Mouse (Mus musculus) limb, embryonic 13.5 days (tissue): ENCODE data around the gene Tdrkh. TPM values are rescaled to one million over a fixed set of nuclear protein-coding genes. Genes with fewer than 3 reads are reported as not detected.
A peak's percentile ranks its signal among the peaks of the same experiment; 100 is the strongest.

Source experiments
- ATAC-seq: fragments of 200-750 bp; cut with Nextera tagmentation; 2 replicates; pipeline ENCODE4 v1.8.0; 2017; ENCODE audit warnings: low read depth, moderate number of reproducible peaks, moderate TSS enrichment; ENCODE audit not compliant: low FRiP score
- H3K27ac ChIP-seq: fragments of 300-500 bp; sonication (generic); 2 replicates; pipeline ENCODE4 v1.5.1; 2015; ENCODE audit warnings: inconsistent platforms, mild to moderate bottlenecking, moderate library complexity
- H3K27me3 ChIP-seq: fragments of 300-500 bp; sonication (generic); 2 replicates; pipeline ENCODE4 v1.6.1; 2015; ENCODE audit warnings: mild to moderate bottlenecking, inconsistent platforms
- H3K36me3 ChIP-seq: fragments of 300-500 bp; sonication (generic); 2 replicates; pipeline ENCODE4 v1.6.1; 2015; ENCODE audit warnings: inconsistent platforms, mild to moderate bottlenecking, moderate library complexity
- H3K4me1 ChIP-seq: fragments of 300-500 bp; sonication (generic); 2 replicates; pipeline ENCODE4 v1.6.1; 2015; ENCODE audit warnings: inconsistent platforms
- H3K4me2 ChIP-seq: fragments of 300-500 bp; sonication (generic); replicated peaks from 2 replicates; pipeline ENCODE4 v1.6.1; 2015; ENCODE audit warnings: inconsistent platforms, mild to moderate bottlenecking, moderate library complexity
- H3K4me3 ChIP-seq: fragments of 300-500 bp; sonication (generic); 2 replicates; pipeline ENCODE4 v1.5.1; 2015; ENCODE audit warnings: moderate library complexity, mild to moderate bottlenecking, inconsistent platforms
- H3K9ac ChIP-seq: fragments of 300-500 bp; sonication (generic); 2 replicates; pipeline ENCODE4 v1.6.1; 2015; ENCODE audit warnings: mild to moderate bottlenecking, inconsistent platforms
- H3K9me3 ChIP-seq: fragments of 300-500 bp; sonication (generic); 2 replicates; pipeline ENCODE4 v1.6.1; 2016; ENCODE audit warnings: inconsistent platforms
- WGBS: fragments of 180-500 bp; shearing (Covaris S2); methylation state at CpG from one replicate; pipeline ENCODE4 v1.1.7; 2015; 5-methylcytosine and 5-hydroxymethylcytosine counted together
- polyA plus RNA-seq: library from polyadenylated mRNA; unstranded; fragments of >200 nt; fragmentation: Nextera tagmentation; extraction: Ambion mirVana; gene quantifications from 2 replicates; pipeline ENCODE4 v1.2.1, GENCODE M21; 2015

Tdrkh gene
- polyA plus RNA-seq, 1 experiment from 2014 or later, result 8.9 TPM

DNA sequence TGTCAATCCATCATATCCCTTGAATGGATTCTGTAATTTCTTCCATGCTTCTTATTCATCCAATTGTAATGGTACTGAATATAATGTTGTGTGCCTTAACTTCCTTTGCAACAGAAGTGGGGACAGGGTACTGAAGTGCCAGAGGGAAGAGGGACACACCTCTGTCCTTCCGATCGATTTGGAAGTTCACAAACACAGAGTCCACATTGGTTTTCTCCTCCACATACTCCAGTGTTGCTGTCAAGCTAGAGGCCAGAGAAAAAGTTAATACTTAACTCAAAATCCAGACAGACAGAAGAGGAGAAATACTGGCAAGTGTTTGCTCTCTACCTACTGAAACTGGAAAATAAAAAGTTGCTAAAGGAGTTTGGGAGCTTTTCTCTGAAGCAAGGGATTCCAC, 21.2 kb downstream of the Tdrkh start:
- no peak for ATAC-seq
- H3K36me3 ChIP-seq, result no peaks in the 10 kb centered on the region
- H3K9me3 ChIP-seq, result no peaks in the 10 kb centered on the region
- 80% methylated on average over 2 of the region's 2 CpGs for WGBS
- no peak overlapping the region for H3K4me3 ChIP-seq
- no peaks in the 10 kb centered on the region for H3K4me1 ChIP-seq
- H3K27me3 ChIP-seq, result no peaks in the 10 kb centered on the region
- H3K27ac ChIP-seq, result no peak overlapping the region
- H3K9ac ChIP-seq, result no peak overlapping the region
- H3K4me2 ChIP-seq, result no peak overlapping the region

DNA sequence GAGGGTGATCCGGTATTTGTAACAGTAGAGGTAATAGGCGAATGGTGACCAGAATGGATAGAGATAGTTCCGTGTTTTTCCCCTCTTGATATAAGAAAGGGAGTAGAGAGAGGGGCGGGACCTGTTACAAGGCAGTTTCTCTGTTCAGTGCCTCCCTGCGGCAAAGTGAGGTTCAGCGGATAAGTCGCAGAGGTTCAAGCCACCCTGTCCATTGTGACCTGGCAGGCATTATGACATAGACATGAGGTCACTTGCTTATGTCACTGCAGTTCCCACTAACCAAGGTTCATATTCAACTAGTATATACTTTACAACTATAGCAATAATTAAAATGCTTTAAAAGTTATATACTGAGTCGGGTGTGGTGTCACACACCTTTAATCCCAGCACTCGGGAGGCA, 23.3 kb downstream of the Tdrkh start:
- H3K4me2 ChIP-seq, result no peak overlapping the region
- H3K27me3 ChIP-seq, result peaks cover 6% of the 10 kb centered on the region; the same call in 1 of the 2 replicates
- H3K9ac ChIP-seq, result no peak overlapping the region
- no peaks in the 10 kb centered on the region for H3K36me3 ChIP-seq
- H3K9me3 ChIP-seq, result no peaks in the 10 kb centered on the region
- no peak overlapping the region for H3K4me3 ChIP-seq
- 79% methylated on average over 9 of the region's 9 CpGs for WGBS
- H3K4me1 ChIP-seq, result no peaks in the 10 kb centered on the region
- no peak overlapping the region for H3K27ac ChIP-seq
- no peak for ATAC-seq

DNA sequence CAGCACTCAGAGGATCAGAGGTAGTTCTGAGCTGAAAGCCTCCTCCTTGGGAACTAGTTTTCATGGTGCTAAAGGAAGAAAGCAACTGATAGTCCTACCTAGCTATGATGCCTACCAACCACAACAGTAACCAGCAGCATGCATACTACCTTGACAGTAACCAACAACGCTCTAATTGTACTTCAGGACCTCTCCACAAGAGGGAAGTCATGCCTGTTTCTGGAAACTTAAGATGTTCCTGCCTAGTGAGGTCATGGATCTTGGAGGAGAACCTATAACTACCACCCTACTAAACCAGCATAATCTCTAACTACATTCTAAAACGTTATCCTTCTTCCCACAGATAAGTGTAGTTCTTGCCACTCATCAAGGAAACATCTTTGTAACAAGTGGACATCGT, 28.1 kb downstream of the Tdrkh start:
- H3K9me3 ChIP-seq, result no peaks in the 10 kb centered on the region
- H3K27me3 ChIP-seq, result peaks cover 6% of the 10 kb centered on the region; the same call in 1 of the 2 replicates
- 41% methylated on average over 3 of the region's 3 CpGs for WGBS
- no peak overlapping the region for H3K4me3 ChIP-seq
- peaks cover 18% of the 10 kb centered on the region for H3K36me3 ChIP-seq
- H3K4me1 ChIP-seq, result peaks cover 11% of the 10 kb centered on the region
- no peak overlapping the region for H3K27ac ChIP-seq
- ATAC-seq, result no peak
- no peak overlapping the region for H3K4me2 ChIP-seq
- H3K9ac ChIP-seq, result no peak overlapping the region

DNA sequence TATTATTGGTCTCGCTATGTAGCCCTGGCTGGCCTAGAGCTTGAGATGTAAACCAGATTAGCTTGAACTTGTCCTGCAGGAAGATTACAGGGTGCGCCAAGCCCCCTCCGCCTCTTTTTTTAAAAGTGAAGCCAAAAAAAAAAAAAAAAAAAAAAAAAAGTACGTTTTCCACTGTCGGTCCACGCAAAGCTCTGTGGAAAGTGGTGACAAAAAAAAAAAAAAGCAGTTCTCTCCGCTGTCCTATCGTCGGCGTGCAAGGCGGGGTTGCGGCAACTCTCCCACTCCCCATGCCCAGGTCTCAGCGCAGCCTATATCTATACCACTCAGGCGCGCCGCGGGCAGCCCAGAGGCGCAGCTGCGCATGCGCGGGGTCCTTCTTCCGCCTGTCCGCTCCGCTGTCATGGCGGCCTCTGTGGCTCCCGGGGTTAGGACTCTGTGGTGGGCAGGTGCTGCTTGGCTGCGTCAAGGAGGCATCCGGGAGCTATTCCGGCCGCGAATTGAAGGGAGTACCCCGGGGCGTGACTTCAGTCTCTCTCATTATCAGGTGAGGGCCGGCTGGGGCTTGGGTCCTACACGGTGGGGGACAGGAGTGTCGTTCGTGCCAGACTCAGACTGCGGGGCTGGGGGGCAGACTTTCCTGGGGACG, 30.0 kb downstream of the Tdrkh start, which contains the start of gene Mrpl9:
Gene Mrpl9 (plus strand): TSS at position 368 of the 646 bp plus-strand sequence.
- H3K9ac ChIP-seq, result peak within 1 kb of the TSS; percentile 94
- under 1% methylated on average over 39 of the region's 39 CpGs for WGBS
- peak within 1 kb of the TSS; percentile 96 for H3K4me3 ChIP-seq
- H3K27ac ChIP-seq, result 0 out of 2 replicates have a peak within 1 kb of the TSS, but pooled peaks have one; percentile 10
- H3K36me3 ChIP-seq, result peaks cover 37% of the 10 kb centered on the region
- H3K4me2 ChIP-seq, result peak within 1 kb of the TSS; percentile 87
- H3K27me3 ChIP-seq, result peaks cover 6% of the 10 kb centered on the region; the same call in 1 of the 2 replicates
- H3K9me3 ChIP-seq, result no peaks in the 10 kb centered on the region
- H3K4me1 ChIP-seq, result peaks cover 11% of the 10 kb centered on the region
- peak; percentile 98 for ATAC-seq

DNA sequence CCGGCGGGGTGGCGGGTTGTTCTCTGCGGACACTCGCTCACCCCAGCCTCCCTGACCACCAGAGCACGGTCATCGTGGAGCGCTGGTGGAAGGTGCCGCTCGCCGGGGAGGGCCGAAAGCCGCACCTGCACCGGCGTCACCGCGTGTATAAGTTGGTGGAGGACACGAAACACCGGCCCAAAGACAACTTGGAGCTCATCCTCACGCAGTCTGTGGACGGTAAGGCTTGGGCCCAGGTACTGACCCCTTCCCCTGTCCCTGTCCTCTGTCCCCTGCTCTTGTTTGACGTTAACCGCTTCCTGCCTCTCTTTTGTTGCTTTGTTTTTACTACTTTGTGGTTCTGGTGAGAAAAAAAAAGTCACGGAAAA, 30.5 kb downstream of the Tdrkh start, which contains the start of gene Oaz3:
Gene Oaz3 (minus strand): TSS at position 319 of the 368 bp plus-strand sequence.
- peaks cover 42% of the 10 kb centered on the region for H3K36me3 ChIP-seq
- ATAC-seq, result no peak; the same call in 1 of the 2 replicates
- H3K4me3 ChIP-seq, result peak within 1 kb of the TSS; percentile 96
- no peaks in the 10 kb centered on the region for H3K9me3 ChIP-seq
- H3K4me1 ChIP-seq, result peaks cover 11% of the 10 kb centered on the region
- peak within 1 kb of the TSS; percentile 87 for H3K4me2 ChIP-seq
- H3K9ac ChIP-seq, result peak within 1 kb of the TSS; percentile 94
- 0 out of 2 replicates have a peak within 1 kb of the TSS, but pooled peaks have one; percentile 10 for H3K27ac ChIP-seq
- WGBS, result under 1% methylated on average over 24 of the region's 24 CpGs
- peaks cover 6% of the 10 kb centered on the region; the same call in 1 of the 2 replicates for H3K27me3 ChIP-seq

DNA sequence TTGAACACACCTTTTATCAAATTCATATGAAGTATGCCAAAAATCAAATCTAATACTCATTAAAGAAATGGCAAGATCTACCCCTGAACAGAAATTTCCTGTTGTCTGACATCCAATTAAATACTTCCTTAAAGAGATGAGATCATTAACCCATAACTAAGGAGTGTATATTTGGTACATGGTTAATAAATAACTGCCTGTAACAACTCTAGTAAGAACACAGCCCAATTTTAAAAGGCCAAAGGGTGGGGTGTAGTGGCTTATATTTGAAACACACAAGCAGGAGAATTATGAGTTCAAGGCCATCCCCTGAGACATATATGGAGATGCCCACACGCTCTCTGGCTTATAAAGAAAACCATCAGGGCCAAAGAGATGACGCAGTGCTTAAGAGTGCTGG, 36.3 kb downstream of the Tdrkh start:
- Histone ChIP-seq H3K27me3 (no peaks in the 10 kb centered on the region), H3K9me3 (no peaks in the 10 kb centered on the region), H3K4me2 (no peak overlapping the region), H3K4me1 (peaks cover 4% of the 10 kb centered on the region), H3K36me3 (peaks cover 44% of the 10 kb centered on the region), H3K27ac (no peak overlapping the region), H3K4me3 (no peak overlapping the region), H3K9ac (no peak overlapping the region)
- ATAC-seq, result no peak
- 96% methylated on average over 2 of the region's 2 CpGs for WGBS

DNA sequence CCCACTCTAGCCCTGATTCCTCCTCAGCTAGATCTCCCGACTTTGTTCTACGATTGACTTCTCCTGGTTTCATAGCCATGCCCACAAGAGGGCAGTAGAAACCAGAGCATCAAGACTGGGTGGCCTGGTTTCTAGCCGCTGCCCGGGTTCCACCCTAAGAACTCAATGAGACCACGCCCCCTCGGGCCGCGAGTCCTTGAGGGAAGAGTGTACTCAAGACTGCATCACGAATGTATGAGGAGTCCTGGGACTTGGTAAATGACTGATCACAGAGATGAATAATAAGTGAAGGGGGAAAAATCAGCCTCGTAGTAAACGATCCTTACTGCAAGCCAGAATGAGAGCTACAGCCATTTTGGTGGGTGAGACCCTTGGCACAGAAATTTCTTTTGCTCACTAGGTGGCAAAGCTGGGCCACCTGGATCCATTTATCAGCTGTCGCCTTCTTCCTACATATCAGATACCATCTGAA, 43.5 kb downstream of the Tdrkh start:
- Histone ChIP-seq H3K36me3 (no peaks in the 10 kb centered on the region), H3K9me3 (no peaks in the 10 kb centered on the region; the same call in 1 of the 2 replicates), H3K27me3 (0 out of 2 replicates have a peak, but pooled peaks cover 7% of the 10 kb centered on the region), H3K4me2 (peak overlapping the region; percentile 61), H3K9ac (peak overlapping the region; percentile 50; the same call in 1 of the 2 replicates), H3K27ac (no peak overlapping the region), H3K4me1 (no peaks in the 10 kb centered on the region), H3K4me3 (peak overlapping the region; percentile 42)
- peak; percentile 87 for ATAC-seq
- 2% methylated on average over 12 of the region's 12 CpGs for WGBS

DNA sequence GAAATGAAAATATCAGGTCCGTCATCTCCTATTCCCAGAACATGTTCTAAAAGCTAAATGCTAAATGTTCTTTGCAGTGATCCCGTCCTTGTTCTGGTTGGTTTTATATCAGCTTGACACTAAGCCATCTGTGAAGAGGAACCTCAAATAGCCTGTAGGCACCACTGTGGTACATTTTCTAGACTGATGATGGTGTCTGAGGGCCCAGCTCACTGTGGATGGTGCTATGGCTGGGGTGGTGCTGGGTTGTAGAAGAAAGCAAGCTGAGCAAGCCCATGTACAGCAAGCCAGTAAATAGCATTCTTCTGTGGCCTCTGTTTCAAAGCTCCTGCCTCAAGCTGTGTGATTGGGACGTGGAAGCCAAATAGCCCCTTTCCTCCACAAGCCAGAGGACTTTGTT, 44.0 kb downstream of the Tdrkh start:
- peak overlapping the region; percentile 42 for H3K4me3 ChIP-seq

DNA sequence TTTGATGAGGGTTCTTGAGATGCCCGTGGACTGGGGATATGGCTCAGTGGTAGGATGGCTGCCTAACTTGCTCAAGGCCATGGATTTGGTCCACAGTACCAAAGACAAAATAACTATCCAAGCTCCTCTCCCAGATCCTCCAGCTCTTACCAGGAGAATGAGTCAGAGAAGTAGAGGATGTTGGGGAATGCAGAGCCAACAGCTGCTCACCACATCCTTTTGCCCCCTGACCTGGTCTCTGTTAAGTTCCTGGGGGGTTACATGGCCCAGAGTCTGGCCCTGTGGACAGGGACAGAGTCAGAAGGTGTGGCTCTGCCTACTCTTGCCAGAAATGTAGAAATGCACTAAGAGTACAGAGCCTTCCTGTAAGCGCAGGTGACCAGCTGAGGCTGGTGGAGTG, 46.8 kb downstream of the Tdrkh start:
- ATAC-seq, result no peak
- no peak overlapping the region for H3K4me3 ChIP-seq
- 0 out of 2 replicates have a peak, but pooled peaks cover 7% of the 10 kb centered on the region for H3K27me3 ChIP-seq
- WGBS, result 89% methylated on average over 2 of the region's 2 CpGs
- H3K4me2 ChIP-seq, result no peak overlapping the region
- H3K36me3 ChIP-seq, result no peaks in the 10 kb centered on the region
- no peak overlapping the region for H3K9ac ChIP-seq
- H3K4me1 ChIP-seq, result peaks cover 9% of the 10 kb centered on the region; the same call in 1 of the 2 replicates
- no peak overlapping the region for H3K27ac ChIP-seq
- H3K9me3 ChIP-seq, result no peaks in the 10 kb centered on the region; the same call in 1 of the 2 replicates

More for the DNA sequence above, 44.0 kb downstream of the Tdrkh start:
- 0 out of 2 replicates have a peak, but pooled peaks cover 7% of the 10 kb centered on the region for H3K27me3 ChIP-seq
- H3K36me3 ChIP-seq, result no peaks in the 10 kb centered on the region
- H3K4me2 ChIP-seq, result peak overlapping the region; percentile 61
- H3K27ac ChIP-seq, result no peak overlapping the region
- no peak overlapping the region for H3K9ac ChIP-seq
- H3K4me1 ChIP-seq, result no peaks in the 10 kb centered on the region
- ATAC-seq, result no peak
- 59% methylated on average over 3 of the region's 3 CpGs for WGBS
- no peaks in the 10 kb centered on the region; the same call in 1 of the 2 replicates for H3K9me3 ChIP-seq

DNA sequence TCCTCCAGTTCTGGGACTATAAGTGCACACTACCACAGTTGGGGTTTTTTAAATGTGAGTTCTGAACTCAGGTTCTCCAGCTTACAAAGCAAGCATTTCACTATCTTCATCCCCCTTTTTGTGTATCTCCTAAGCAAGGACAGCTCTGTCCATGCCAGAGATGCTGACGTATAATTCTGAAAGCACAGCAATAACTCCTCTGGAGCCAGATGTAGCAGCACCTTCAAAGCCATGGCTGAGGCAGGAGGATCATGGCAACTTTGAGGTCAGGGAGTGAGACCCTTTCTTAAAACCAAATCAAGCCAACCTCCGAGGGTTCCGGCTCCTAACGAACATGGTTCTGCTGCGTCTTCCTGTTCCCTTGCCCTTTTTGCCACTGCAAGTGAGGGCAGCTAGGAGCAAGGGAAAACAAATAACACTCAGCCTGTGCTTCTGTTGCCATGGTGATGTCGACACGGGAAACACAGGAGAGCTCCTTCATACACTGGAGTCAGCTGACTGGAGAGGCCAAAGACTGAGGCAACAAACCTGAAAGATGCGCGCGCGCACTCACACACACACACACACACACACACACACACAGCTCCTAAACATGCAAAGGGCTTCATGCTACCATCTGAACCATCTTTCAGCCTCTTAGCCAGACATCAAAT, 51.0 kb downstream of the Tdrkh start:
- Histone ChIP-seq H3K9ac (no peak overlapping the region), H3K36me3 (no peaks in the 10 kb centered on the region), H3K27me3 (no peaks in the 10 kb centered on the region), H3K9me3 (no peaks in the 10 kb centered on the region; the same call in 1 of the 2 replicates), H3K4me2 (no peak overlapping the region), H3K27ac (no peak overlapping the region), H3K4me3 (no peak overlapping the region), H3K4me1 (peaks cover 22% of the 10 kb centered on the region)
- ATAC-seq, result no peak
- 50% methylated on average over 11 of the region's 11 CpGs for WGBS

DNA sequence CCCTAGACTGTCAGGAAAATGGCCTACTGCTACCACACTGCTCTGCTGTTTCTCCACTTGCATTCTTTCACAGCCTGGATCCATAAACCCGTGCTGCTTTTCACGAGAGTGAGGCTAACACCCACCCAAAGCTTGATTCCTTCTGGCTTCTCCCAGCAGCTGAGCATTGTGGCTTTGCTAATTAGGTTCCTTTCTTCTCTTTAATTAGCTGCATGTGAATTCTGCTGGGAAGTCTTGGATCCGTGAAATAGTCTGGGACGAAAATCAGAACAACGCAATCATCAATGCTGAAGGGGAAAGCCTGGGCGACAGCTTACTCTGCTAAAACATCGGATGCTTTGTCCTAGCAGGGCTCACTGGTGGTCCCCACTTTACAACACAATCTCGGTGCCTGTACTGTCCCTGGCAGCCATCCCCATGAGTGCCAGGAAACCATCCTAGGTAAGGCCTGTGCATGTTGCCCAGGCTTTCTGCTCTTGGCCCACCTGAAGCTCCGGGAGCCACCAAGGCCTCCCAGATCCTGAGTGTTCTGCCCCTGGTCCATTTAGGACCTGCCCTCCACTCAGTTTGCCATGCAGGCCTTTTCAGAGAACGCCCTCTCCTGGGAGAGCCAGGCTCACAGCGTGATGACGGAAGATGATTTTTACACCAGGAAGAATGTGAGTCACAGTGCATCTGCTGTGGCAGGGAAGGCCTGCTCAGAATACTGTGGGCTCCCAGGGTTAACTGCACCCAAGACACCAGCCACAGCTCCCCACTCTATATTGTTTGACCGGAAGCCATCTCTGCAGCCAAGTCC, 52.8 kb downstream of the Tdrkh start:
- H3K9ac ChIP-seq, result 0 out of 2 replicates have a peak overlapping the region, but pooled peaks have one; percentile 20
- H3K27me3 ChIP-seq, result no peaks in the 10 kb centered on the region
- no peak for ATAC-seq
- H3K4me1 ChIP-seq, result peaks cover 23% of the 10 kb centered on the region
- no peak overlapping the region for H3K4me3 ChIP-seq
- H3K36me3 ChIP-seq, result no peaks in the 10 kb centered on the region
- H3K9me3 ChIP-seq, result no peaks in the 10 kb centered on the region
- WGBS, result 54% methylated on average over 13 of the region's 13 CpGs
- no peak overlapping the region; the same call in 1 of the 2 replicates for H3K27ac ChIP-seq
- no peak overlapping the region for H3K4me2 ChIP-seq
